Mouse (Mus musculus) stomach, postnatal 0 days (tissue): Measurements from ENCODE around the gene Rtl8c.
"Not testable (repeated sequence)": the region's sequence is repeated elsewhere in the genome, so short reads cannot be mapped to it uniquely, and the experiment has no call there.

Source experiments
- CTCF ChIP-seq: IDR thresholded peaks from 2 replicates; pipeline ENCODE4 v1.5.1; 2016; ENCODE audit warnings: antibody characterized with exemption, low read depth, mild to moderate bottlenecking, moderate library complexity
- EP300 ChIP-seq: optimal IDR thresholded peaks from 2 replicates; pipeline ENCODE3; 2016; ENCODE audit warnings: antibody characterized with exemption

DNA sequence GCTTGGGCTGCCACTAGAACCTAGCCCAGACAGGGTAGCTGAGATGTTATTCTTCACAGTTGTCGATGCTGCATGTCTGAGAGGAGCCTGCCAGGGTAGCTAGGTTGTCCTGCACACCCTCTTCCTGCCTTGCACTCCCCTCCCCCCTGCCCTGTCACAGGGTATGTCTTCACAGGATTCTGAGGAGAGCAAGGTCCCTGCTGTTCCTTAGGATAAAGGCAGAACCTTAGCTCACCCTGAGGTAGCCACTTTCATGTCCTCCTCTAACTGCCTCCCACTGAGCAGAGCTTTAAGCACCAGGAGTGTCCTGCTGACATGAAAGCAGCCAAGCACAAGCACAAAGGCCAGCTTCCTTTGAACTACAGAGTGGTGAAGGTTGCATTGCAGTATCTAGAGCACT is 1.7 kb upstream of the Rtl8c start:
- not testable (repeated sequence) for TF ChIP-seq CTCF, EP300
